Mouse (Mus musculus) left cerebral cortex, postnatal 4 days (tissue): ENCODE measurements around the gene Med27. TPM values are rescaled to one million over a fixed set of nuclear protein-coding genes. Genes with fewer than 3 reads are reported as not detected.
"Not testable (repeated sequence)": the region's sequence is repeated elsewhere in the genome, so short reads cannot be mapped to it uniquely, and the experiment has no call there.

ENCODE experiments used
- DNase-seq: peaks from one replicate; pipeline ENCODE4 v3.0.0-alpha.2; 2022
- intact Hi-C: fragments of 180-260 bp; cut with DNase I; formaldehyde crosslinking; loops from one replicate; pipeline ENCODE4 v1.15.1; 2025
- total RNA-seq, 2 experiments: library from RNA; stranded (reverse); gene quantifications; 2 replicates each; pipeline ENCODE4 v1.2.3; 2021

The Med27 gene
- total RNA-seq, 2 experiments from 2014 or later: 40.6 to 44.1 TPM

- intact Hi-C loops: no loop called here
- DNase-seq: no peak
These were observed 166.5 kb downstream of the Med27 start for GRCm38 (mm10) chr2:29513131-29513530.

DNA sequence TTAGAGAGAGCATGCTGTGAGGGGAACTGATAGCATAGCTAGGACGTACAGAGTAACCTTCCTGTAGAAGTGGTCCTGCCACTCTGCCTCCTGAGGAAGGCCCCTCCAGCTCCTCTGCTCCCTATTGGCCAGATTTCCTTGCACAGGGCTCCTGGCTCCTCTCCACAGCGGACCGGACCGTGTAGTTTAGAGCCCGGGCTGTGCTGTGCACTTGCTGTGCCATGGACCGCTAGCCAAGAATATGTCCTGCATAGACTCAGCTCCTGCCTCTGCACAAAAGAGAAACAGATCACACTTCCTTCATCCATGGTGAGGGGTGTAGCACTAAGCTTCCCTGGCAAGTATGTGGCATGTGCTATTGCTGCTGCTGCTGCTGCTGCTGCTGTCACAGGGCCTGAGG, 168.2 kb downstream of the Med27 start:
- no peak for DNase-seq
- intact Hi-C loops: no loop called here

- peak; percentile 80 for DNase-seq
- intact Hi-C loops: no loop called here
These were observed 169.3 kb downstream of the Med27 start for GRCm38 (mm10) chr2:29515831-29516447.

DNA sequence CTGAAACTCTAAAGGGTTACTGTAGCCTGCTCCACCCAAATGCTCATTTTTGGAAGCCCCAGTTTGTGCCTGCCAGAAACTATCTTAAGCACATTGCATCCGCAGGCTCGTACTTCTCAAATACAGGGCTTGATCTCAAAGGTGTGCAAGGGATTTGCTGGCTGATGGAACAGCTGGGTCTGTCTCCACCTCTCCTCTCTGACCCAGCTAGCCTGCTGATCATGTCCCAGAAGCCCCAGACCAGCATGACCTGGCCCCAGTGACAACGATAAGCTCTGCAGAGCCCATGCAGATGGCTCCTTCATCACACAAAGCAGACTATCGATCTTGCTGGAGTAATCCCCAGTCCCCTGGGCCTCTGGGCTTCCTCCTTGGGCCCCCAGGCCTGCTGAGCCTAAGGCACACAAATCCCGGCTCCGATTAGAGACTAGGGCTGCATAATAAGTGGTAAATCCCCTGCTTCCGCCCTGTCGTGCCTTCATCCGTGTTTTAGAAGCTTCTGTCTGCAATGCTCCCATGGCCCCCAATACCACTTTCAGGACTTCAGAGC, 170.1 kb downstream of the Med27 start:
- DNase-seq: no peak
- intact Hi-C loops: no loop called here

GRCm38 (mm10) chr2:29519402-29519801, 172.8 kb downstream of the Med27 start:
- intact Hi-C loops: no loop called here
- peak; percentile 67 for DNase-seq

- intact Hi-C loops: no loop called here
- peak; percentile 32 for DNase-seq
These were observed 173.6 kb downstream of the Med27 start for GRCm38 (mm10) chr2:29520206-29520605.

DNA sequence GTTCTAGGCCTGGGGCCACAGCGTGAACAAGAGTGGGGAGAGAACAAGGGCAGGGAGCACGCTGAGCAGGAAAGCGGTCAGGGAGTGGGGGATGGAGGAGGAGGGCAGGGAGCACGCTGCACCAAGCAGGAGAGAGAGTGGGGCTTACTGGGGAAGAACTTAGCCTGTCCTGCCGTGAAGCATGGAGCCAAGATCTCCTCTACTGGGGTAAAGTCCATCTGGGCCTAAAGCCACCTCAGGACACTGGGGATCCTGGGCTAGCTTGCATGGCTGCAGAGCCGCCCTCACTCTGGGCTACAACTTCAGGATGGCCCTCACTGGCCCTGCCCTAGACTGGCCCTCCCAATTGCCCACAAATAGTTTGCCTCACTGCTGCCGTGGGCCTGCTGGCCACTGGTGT, 174.9 kb downstream of the Med27 start:
- no peak for DNase-seq
- intact Hi-C loops: no loop called here

GRCm38 (mm10) chr2:29523918-29524811, 177.5 kb downstream of the Med27 start:
- intact Hi-C loops: no loop called here
- peak; percentile 93 for DNase-seq

DNA sequence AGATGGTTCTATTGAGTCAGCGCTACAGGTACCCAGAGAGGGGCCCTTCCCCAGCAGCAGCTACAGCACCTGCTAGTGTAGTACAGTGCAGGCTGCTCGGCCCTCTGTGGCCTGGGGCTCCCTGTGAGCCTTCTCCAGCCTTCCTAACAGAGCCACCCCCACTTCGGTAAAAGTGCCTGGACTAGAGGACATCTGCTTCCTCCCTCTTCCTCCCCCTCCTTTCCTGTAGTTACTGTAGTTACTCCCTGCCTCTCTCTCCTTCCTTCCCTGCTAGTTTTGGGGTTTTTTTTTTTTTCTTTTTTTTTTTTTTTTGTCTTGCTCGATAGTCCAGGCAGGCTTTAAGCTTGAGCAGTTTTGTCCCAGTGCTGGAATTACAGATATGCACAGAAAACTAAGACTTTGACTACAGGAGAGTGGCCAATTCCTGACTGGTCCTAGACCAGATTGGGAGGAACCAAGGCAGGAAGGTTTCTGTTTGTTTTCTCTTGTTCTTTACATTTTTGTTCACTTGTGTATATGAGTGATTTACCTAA, 178.7 kb downstream of the Med27 start:
- no peak for DNase-seq

GRCm38 (mm10) chr2:29526266-29526665, 179.6 kb downstream of the Med27 start:
- intact Hi-C loops: no loop called here
- DNase-seq: peak; percentile 84

More for the DNA sequence above, 178.7 kb downstream of the Med27 start:
- intact Hi-C loops: no loop called here

GRCm38 (mm10) chr2:29527480-29527879, 180.9 kb downstream of the Med27 start:
- intact Hi-C loops, DNase-seq: not testable (repeated sequence)

DNA sequence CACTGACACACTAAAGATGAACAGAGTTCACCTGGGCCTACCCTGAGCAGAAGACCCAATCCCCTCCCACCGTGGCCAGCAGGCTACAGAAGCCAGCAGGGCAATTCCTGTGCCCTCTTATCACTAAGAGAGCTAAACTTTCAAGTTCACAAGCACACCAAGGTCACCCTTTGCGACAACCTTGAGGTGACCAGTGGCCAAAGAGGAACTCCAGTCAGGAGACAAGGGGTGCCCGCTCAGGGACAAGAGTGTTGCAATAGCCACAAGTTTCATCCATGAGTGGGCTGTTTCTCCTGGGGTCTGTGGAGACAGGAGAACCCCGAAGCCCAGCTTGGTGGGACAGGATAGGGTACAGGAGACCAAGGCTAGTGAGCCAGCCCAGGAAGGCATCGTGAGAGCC, 182.2 kb downstream of the Med27 start:
- intact Hi-C loops: no loop called here
- no peak for DNase-seq

DNA sequence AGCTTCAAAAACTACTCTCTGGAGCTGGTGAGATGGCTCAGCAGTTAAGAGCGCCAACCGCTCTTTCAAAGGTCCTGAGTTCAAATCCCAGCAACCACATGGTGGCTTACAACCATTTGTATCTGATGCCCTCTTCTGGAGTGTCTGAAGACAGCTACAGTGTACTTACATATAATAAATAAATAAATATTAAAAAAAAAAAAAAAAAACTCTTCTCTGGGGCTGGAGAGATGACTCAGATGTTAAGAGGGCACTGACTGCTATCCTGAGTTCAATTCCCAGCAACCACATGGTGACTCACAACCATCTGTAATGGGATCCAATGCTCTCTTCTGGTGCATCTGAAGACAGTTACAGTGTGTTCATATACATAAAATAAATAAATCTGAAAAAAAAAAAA, 183.2 kb downstream of the Med27 start:
- intact Hi-C loops, DNase-seq: not testable (repeated sequence)

GRCm38 (mm10) chr2:29532173-29532572, 185.6 kb downstream of the Med27 start:
- no peak for DNase-seq
- intact Hi-C loops: no loop called here

- intact Hi-C loops: no loop called here
- DNase-seq: no peak
These were observed 186.3 kb downstream of the Med27 start for GRCm38 (mm10) chr2:29532921-29533320.

GRCm38 (mm10) chr2:29535566-29536244, 189.1 kb downstream of the Med27 start:
- intact Hi-C loops: no loop called here
- no peak for DNase-seq

DNA sequence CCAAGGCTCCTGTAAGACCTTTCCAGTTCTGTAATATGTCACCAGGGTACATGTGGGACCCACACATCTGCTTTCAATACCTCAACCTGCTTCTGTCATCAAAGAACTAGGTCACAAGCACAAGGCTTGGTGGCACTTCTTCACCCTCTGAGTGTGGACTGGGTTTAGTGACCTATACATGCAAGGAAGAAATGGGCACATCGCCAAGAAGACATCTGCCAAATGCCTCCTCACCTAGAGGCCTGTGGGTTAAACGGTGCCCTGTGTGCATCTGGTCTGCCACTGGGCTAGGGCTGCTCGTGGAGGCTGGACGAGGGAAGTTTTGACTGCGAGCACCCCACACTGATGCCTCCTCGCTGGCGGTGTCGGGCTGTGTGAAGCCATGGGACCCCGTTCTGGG, 189.9 kb downstream of the Med27 start:
- intact Hi-C loops: no loop called here
- no peak for DNase-seq

GRCm38 (mm10) chr2:29537334-29537733, 190.7 kb downstream of the Med27 start:
- intact Hi-C loops: no loop called here
- DNase-seq: no peak

DNA sequence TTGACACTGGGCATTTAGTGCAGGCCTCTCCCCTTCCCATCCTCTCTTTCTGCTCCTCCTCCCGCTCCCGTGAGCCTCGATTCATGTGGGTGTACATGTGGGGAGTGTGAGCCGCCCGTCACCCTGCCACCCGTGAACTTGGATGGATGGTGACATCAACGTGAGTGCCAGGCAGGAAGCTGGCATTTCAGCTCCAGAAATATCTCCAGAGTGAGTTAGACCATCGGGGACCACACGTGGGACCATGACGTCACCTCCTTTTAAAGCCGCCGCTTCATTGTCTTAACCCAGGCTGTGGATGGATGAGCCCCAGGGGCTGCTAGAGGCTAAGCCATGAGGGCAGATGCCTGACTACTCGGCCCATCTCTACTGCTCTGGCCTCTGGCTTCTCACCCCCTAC, 195.4 kb downstream of the Med27 start:
- no peak for DNase-seq
- intact Hi-C loops: no loop called here

DNA sequence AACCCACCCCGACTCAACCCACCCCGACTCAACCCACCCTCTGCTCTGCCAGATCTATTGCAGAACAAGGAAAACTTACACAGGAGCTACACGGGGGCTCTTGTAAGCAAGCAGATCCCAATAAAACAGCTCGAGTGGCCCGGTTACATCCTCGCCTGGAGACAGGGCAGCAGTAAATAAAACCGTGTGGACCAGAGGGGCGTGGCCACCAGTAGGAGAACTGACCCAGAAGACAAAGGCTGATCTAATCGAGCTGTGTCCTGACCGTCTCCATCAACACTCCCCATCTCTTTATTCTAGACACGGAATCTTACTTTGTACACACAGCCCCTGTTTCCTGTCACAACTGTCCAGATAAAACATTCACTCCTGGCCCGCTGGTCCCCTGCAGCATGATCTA, 200.0 kb downstream of the Med27 start:
- DNase-seq: no peak
- intact Hi-C loops: no loop called here
